Comparison of ENCODE assay signal across 8 mouse cellular contexts in genomic region chr16:4879708-4880124, GRCm38 (mm10). TPM values are rescaled to one million over a fixed set of nuclear protein-coding genes. Genes with fewer than 3 reads are reported as not detected.
DNase-seq lines count a peak whose midpoint lies in the region; ATAC-seq lines count a peak whose summit lies in the region.

No protein-coding gene starts in this region.

- H3K36me3 ChIP-seq in heart, embryonic 13.5 days: peaks cover 21% of the 10 kb centered on the region
- peaks cover 22% of the 10 kb centered on the region for H3K36me3 ChIP-seq in liver, embryonic 12.5 days
- peaks cover 3% of the 10 kb centered on the region; the same call in 1 of the 2 replicates for H3K36me3 ChIP-seq in splenic B cell, adult 2 months (ENCODE audit: control insufficient read depth, insufficient read depth, low read length, poor library complexity, severe bottlenecking)

- peak overlapping the region; percentile 98 for H3K27ac ChIP-seq in brown adipose tissue, adult 24 weeks (replicated peaks; ENCODE audit: low read depth, low read length)
- H3K27ac ChIP-seq in heart, embryonic 13.5 days (replicated peaks): peak overlapping the region; percentile 100
- peak overlapping the region; percentile 99 for H3K27ac ChIP-seq in liver, embryonic 12.5 days

- peak overlapping the region; percentile 88 for H3K4me3 ChIP-seq in brown adipose tissue, adult 24 weeks (ENCODE audit: insufficient read depth, low read depth, low read length)
- H3K4me3 ChIP-seq in heart, embryonic 13.5 days: peak overlapping the region; percentile 93
- peak overlapping the region; percentile 87 for H3K4me3 ChIP-seq in liver, embryonic 12.5 days

- H3K27me3 ChIP-seq in heart, embryonic 13.5 days (replicated peaks): no peaks in the 10 kb centered on the region
- no peaks in the 10 kb centered on the region for H3K27me3 ChIP-seq in liver, embryonic 12.5 days (replicated peaks)
- H3K27me3 ChIP-seq in splenic B cell, adult 2 months (ENCODE audit: control insufficient read depth, insufficient read depth, low read length, poor library complexity, severe bottlenecking): no peaks in the 10 kb centered on the region

- peaks cover 18% of the 10 kb centered on the region for H3K4me1 ChIP-seq in brown adipose tissue, adult 24 weeks (ENCODE audit: control insufficient read depth, insufficient read depth, insufficient read length, low read length)
- H3K4me1 ChIP-seq in heart, embryonic 13.5 days: peaks cover 55% of the 10 kb centered on the region
- peaks cover 65% of the 10 kb centered on the region for H3K4me1 ChIP-seq in liver, embryonic 12.5 days

- DNase-seq in CD4-positive, CD25-positive, alpha-beta regulatory T cell, adult 2 months (ENCODE audit: low read depth, low spot score): peak; percentile 89
- DNase-seq in kidney, postnatal 10 days: peak; percentile 95
- DNase-seq in naive thymus-derived CD4-positive, alpha-beta T cell, adult 2 months (ENCODE audit: low read depth): peak; percentile 84
- peak; percentile 84 for DNase-seq in splenic B cell, adult 2 months (ENCODE audit: low read depth, low spot score)

- peak overlapping the region; percentile 90 for H3K4me2 ChIP-seq in heart, embryonic 13.5 days
- peak overlapping the region; percentile 96 for H3K4me2 ChIP-seq in liver, embryonic 12.5 days

- peak overlapping the region; percentile 96 for H3K9ac ChIP-seq in heart, embryonic 13.5 days
- H3K9ac ChIP-seq in liver, embryonic 12.5 days: peak overlapping the region; percentile 93

- ATAC-seq in erythroid progenitor cell, adult 5-6 weeks (replicated peaks; ENCODE audit: low FRiP score, poor library complexity, severe bottlenecking): peak; percentile 70
- peak; percentile 56 for ATAC-seq in heart, embryonic 13.5 days (ENCODE audit: extremely low read depth, insufficient number of reproducible peaks, low FRiP score, low TSS enrichment)
- ATAC-seq in liver, embryonic 12.5 days: peak; percentile 73

- H3K9me3 ChIP-seq in heart, embryonic 13.5 days: no peaks in the 10 kb centered on the region
- no peaks in the 10 kb centered on the region for H3K9me3 ChIP-seq in liver, embryonic 12.5 days (replicated peaks)

- WGBS in heart, embryonic 13.5 days: under 1% methylated on average over 40 of the region's 40 CpGs
- WGBS in liver, embryonic 12.5 days (ENCODE audit: insufficient replicate concordance): under 1% methylated on average over 40 of the region's 40 CpGs

RNA-seq across cellular contexts. Expression of gene Ubald1, which starts 0.4 kb away (rescaled TPM):
- 14.2 and 16.7 TPM in 2 replicates for polyA plus RNA-seq in brown adipose tissue, adult 24 weeks (2012; ENCODE audit: insufficient read depth, insufficient read length, missing spikeins)
- 8.3 and 10.1 TPM in 2 replicates for total RNA-seq in erythroid progenitor cell, adult 5-6 weeks (2015; ENCODE audit: low replicate concordance)
- total RNA-seq in erythroid progenitor cell, adult 5-6 weeks (2017; ENCODE audit: low replicate concordance): 0.91 and 1.7 TPM in 2 replicates
- polyA plus RNA-seq in heart, embryonic 13.5 days (2015; fragmentation: Nextera tagmentation; extraction: Ambion mirVana): 24.4 and 26.6 TPM in 2 replicates
- polyA plus RNA-seq in liver, embryonic 12.5 days (2016; fragmentation: Nextera tagmentation; extraction: Ambion mirVana): 14.7 and 16.8 TPM in 2 replicates

RNA-seq across cellular contexts. Expression of gene Mgrn1, which starts 6.3 kb away (rescaled TPM):
- 50.6 and 52.6 TPM in 2 replicates for polyA plus RNA-seq in brown adipose tissue, adult 24 weeks (2012; ENCODE audit: insufficient read depth, insufficient read length, missing spikeins)
- 8.6 and 10.5 TPM in 2 replicates for total RNA-seq in erythroid progenitor cell, adult 5-6 weeks (2015; ENCODE audit: low replicate concordance)
- total RNA-seq in erythroid progenitor cell, adult 5-6 weeks (2017; ENCODE audit: low replicate concordance): 0.38 and 2.2 TPM in 2 replicates
- polyA plus RNA-seq in heart, embryonic 13.5 days (2015; fragmentation: Nextera tagmentation; extraction: Ambion mirVana): 107 TPM in 2 replicates
- polyA plus RNA-seq in liver, embryonic 12.5 days (2016; fragmentation: Nextera tagmentation; extraction: Ambion mirVana): 29.8 and 31.1 TPM in 2 replicates

RNA-seq across cellular contexts. Expression of gene 4930562C15Rik, which starts 44.5 kb away (rescaled TPM):
- polyA plus RNA-seq in brown adipose tissue, adult 24 weeks (2012; ENCODE audit: insufficient read depth, insufficient read length, missing spikeins): not detected in 2 replicates
- total RNA-seq in erythroid progenitor cell, adult 5-6 weeks (2015; ENCODE audit: low replicate concordance): not detected in 2 replicates
- not detected in 2 replicates for total RNA-seq in erythroid progenitor cell, adult 5-6 weeks (2017; ENCODE audit: low replicate concordance)
- 0.15 and 0.32 TPM in 2 replicates for polyA plus RNA-seq in heart, embryonic 13.5 days (2015; fragmentation: Nextera tagmentation; extraction: Ambion mirVana)
- 0.13 and 0.16 TPM in 2 replicates for polyA plus RNA-seq in liver, embryonic 12.5 days (2016; fragmentation: Nextera tagmentation; extraction: Ambion mirVana)

RNA-seq across cellular contexts. Expression of gene Nudt16l1, which starts 58.8 kb away (rescaled TPM):
- polyA plus RNA-seq in brown adipose tissue, adult 24 weeks (2012; ENCODE audit: insufficient read depth, insufficient read length, missing spikeins): 34.4 and 43.4 TPM in 2 replicates
- 4.2 and 9.4 TPM in 2 replicates for total RNA-seq in erythroid progenitor cell, adult 5-6 weeks (2015; ENCODE audit: low replicate concordance)
- 0.53 and 5.8 TPM in 2 replicates for total RNA-seq in erythroid progenitor cell, adult 5-6 weeks (2017; ENCODE audit: low replicate concordance)
- polyA plus RNA-seq in heart, embryonic 13.5 days (2015; fragmentation: Nextera tagmentation; extraction: Ambion mirVana): 105 and 113 TPM in 2 replicates
- polyA plus RNA-seq in liver, embryonic 12.5 days (2016; fragmentation: Nextera tagmentation; extraction: Ambion mirVana): 61.2 and 62.7 TPM in 2 replicates

Comparison
In these comparisons a context has a peak if more than half of its experiments do, and no peak if none do; other contexts are left out.
1. Peak in every context shown above with its lines: DNase-seq, ATAC-seq, H3K4me3 ChIP-seq and H3K27ac ChIP-seq.